Mouse (Mus musculus) small intestine, adult 2 months (tissue): ENCODE measurements around the gene Gtf2ird1. TPM values are rescaled to one million over a fixed set of nuclear protein-coding genes. Genes with fewer than 3 reads are reported as not detected.

Source experiments
- H3K27ac ChIP-seq: fragments of 200-500 bp; 2 replicates; pipeline ENCODE4 v1.5.1; 2012; ENCODE audit warnings: low read depth, low read length, control low read depth, inconsistent platforms; ENCODE audit not compliant: insufficient read depth
- H3K27me3 ChIP-seq: fragments of 200-500 bp; 2 replicates; pipeline ENCODE4 v1.6.1; 2012; ENCODE audit warnings: mild to moderate bottlenecking, moderate library complexity, low read length, inconsistent platforms; ENCODE audit not compliant: control insufficient read depth, insufficient read depth
- H3K36me3 ChIP-seq: fragments of 200-500 bp; 2 replicates; pipeline ENCODE4 v1.6.1; 2012; ENCODE audit warnings: mild to moderate bottlenecking, low read length, control low read depth, inconsistent platforms; ENCODE audit not compliant: control insufficient read depth, insufficient read depth
- H3K4me1 ChIP-seq: fragments of 200-500 bp; 2 replicates; pipeline ENCODE4 v1.6.1; 2012; ENCODE audit warnings: low read length, inconsistent platforms, mixed read lengths; ENCODE audit not compliant: control insufficient read depth, insufficient read depth, insufficient read length
- H3K4me3 ChIP-seq: fragments of 200-500 bp; 2 replicates; pipeline ENCODE4 v1.5.1; 2012; ENCODE audit warnings: low read depth, mild to moderate bottlenecking, control low read depth, inconsistent platforms, low read length, moderate library complexity
- CTCF ChIP-seq: fragments of 200-500 bp; IDR thresholded peaks from 2 replicates; pipeline ENCODE4 v1.5.1; 2012; ENCODE audit warnings: low read depth, mild to moderate bottlenecking, control low read depth, inconsistent platforms, low read length, moderate library complexity, mixed read lengths; ENCODE audit not compliant: insufficient replicate concordance, insufficient read length; ENCODE audit errors: extremely low read depth
- POLR2A ChIP-seq: fragments of 200-500 bp; IDR thresholded peaks from 2 replicates; pipeline ENCODE4 v1.6.1; 2012; ENCODE audit warnings: low read depth, mild to moderate bottlenecking, control low read depth, inconsistent platforms, low read length, moderate library complexity
- WGBS: fragments of 180-500 bp; shearing (Covaris S2); methylation state at CpG from one replicate; pipeline ENCODE4 v1.1.7; 2018; 5-methylcytosine and 5-hydroxymethylcytosine counted together
- polyA plus RNA-seq: library from polyadenylated mRNA; depleted of rRNA; stranded (reverse); fragments of >200 nt; gene quantifications from 2 replicates; pipeline ENCODE4 v1.2.3, GENCODE M21; 2012

The Gtf2ird1 gene
- polyA plus RNA-seq, 1 experiment, result 40.4 TPM

DNA sequence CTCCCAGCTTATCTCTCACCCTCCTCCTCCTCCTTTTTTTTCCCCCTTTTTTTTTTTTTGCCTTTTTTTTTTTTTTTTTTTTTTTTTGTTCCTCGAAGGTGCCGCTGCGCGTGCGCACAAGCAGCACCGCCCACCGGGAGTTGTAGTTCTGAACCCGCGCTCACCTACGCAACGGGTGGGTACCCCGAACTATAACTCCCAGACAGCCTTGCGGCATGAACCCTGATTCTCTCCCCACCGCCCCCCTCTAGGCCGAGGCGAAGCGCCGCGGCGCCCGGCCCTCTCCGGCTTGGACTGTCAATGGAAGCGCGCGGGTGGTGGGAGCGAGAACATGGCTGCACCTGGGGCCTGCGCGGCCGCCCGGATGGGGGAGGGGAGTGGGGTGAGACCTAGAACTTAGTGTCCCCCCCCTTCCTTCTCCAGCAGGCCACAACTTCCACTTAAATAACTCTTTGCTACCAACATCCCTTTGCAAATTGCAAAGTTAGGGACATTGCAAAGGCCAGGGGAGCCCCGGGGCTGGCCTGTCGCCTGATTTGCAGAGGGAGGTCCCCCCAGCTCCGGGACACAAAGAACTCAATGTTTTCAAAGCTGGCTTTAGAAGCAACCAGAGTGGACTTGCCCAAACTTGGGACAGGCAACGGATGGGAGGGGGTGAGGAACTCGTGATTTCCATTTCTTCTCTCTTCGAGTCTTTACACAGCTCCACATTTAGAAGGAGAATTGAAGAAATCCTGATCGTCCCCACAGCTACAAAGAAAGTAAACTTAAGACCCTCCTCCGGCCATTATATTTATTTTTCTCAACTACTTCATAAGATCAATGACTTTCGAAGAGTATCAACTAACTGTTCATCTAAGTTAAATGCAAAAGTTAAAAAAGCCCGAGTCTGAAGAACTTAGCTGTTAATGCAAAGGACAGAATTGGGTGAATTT, 141.6 kb downstream of the Gtf2ird1 start, which contains the start of gene Gtf2i:
Gene Gtf2i (minus strand): TSS at position 73 of the 935 bp plus-strand sequence.
- Histone ChIP-seq H3K27ac (peak within 1 kb of the TSS; percentile 86), H3K27me3 (no peaks in the 10 kb centered on the region), H3K4me3 (peak within 1 kb of the TSS; percentile 89), H3K4me1 (peaks cover 8% of the 10 kb centered on the region), H3K36me3 (no peaks in the 10 kb centered on the region)
- 1% methylated on average over 40 of the region's 40 CpGs for WGBS
- TF ChIP-seq CTCF (0 out of 2 replicates have a peak, but pooled peaks have one; percentile 17), POLR2A (peak; percentile 80)

DNA sequence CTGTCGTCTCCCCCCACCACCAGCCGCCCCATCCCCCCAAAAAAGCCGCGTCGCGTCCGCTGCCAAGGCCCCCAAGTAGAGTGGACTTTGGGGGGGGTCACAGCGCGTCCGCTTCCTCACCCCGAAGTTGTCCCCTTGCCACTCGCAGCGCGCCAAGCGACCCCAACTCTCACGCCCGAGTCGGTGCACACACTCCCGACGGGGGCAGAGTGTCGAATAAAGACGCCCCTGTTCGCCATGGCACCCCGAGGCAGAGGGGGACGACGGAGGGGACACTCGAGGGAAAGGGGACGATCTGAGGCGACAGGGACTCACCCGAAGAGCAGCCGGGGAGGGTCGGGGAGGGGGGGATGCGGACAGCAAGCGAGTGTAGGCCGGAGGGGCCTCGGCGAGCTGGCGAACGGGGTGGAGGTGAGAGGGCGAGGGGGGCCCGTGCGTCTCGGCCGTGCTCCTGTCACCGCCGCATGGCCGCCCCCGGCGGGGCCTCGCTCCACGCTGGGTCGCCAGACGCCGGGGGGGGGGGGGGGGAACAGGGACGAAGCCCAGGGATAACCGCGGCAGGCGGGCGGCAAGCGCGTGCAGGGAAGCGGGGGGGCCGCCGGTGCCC, 142.3 kb downstream of the Gtf2ird1 start:
- Histone ChIP-seq H3K27ac (peak overlapping the region; percentile 76), H3K27me3 (no peaks in the 10 kb centered on the region), H3K36me3 (no peaks in the 10 kb centered on the region), H3K4me3 (peak overlapping the region; percentile 83), H3K4me1 (peaks cover 8% of the 10 kb centered on the region)
- WGBS, result under 1% methylated on average over 48 of the region's 64 CpGs
- TF ChIP-seq POLR2A (no peak), CTCF (no peak)

DNA sequence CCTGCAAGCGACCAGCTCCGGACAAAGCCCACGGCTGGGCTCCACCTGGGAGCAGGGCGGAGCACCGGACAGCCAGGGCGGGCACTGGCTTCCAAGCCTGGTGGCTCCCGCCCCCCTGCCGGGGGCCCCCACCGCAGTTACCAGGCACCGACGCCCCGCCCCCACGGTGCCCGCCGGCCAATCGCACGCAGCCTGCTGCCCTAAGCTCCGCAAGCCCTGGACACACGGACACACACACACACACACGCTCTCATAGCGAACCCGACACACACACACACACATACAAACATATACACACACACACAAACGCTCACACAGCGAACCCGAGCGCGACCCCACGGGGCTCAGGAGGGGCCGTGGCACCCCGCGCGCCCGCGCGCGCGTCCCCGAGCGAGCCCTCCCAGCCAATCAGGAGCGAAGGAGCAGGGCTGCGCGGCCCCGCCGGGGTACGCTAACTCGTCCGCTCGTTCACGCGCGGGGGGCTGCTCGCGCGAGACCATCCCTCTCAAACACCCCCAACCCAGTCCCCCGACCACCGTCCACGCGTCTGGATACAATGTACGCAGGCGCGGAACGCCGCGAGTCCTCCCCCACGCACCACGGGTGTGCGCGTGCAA, 143.0 kb downstream of the Gtf2ird1 start:
- no peak for TF ChIP-seq CTCF
- TF ChIP-seq POLR2A, result peak; percentile 31; the same call in 1 of the 2 replicates
- peak overlapping the region; percentile 83 for H3K4me3 ChIP-seq
- WGBS, result under 1% methylated on average over 67 of the region's 68 CpGs
- H3K27ac ChIP-seq, result peak overlapping the region; percentile 76
- no peaks in the 10 kb centered on the region for H3K36me3 ChIP-seq
- H3K4me1 ChIP-seq, result peaks cover 8% of the 10 kb centered on the region
- H3K27me3 ChIP-seq, result no peaks in the 10 kb centered on the region

DNA sequence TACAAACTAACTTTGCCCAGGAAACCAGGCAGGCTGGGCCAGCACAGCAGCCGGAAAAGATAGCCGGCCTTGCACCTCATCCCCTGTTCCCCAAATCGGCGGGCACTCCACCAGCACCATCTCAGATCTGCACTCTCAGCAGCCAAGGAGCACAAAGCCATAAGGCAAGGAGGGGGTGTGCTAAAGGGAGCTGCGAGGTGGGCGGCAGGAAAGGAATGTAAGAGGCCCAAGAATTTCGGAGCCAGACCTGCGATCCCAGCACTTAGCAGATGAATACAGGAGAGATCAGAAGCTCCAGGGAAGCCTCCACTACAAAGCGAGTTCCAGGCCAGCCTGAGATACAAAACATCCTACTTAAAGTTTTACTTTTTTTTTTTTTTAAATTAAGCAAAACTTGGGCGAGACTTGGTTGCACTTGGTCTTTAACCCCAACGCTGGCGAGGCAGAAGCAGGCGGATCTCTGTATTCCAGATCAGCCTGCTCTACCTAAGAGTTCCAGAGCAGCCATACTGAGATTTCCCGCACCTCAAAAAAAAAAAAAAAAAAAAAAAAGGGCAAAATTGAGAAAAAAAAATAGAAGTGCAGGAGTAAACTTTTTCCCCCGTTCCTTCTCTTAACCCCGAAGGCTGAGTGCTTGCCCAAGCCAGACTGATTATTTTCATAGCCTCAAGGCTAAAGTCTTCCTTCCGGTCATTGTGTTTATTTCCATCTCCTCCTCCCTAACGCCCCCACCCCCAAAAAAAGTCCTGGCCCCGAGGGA, 143.6 kb downstream of the Gtf2ird1 start:
- Histone ChIP-seq H3K4me3 (peak overlapping the region; percentile 83), H3K27me3 (no peaks in the 10 kb centered on the region), H3K36me3 (no peaks in the 10 kb centered on the region), H3K4me1 (peaks cover 8% of the 10 kb centered on the region), H3K27ac (peak overlapping the region; percentile 33; the same call in 1 of the 2 replicates)
- 14% methylated on average over 19 of the region's 19 CpGs for WGBS
- TF ChIP-seq POLR2A, result no peak
- TF ChIP-seq CTCF, result no peak

DNA sequence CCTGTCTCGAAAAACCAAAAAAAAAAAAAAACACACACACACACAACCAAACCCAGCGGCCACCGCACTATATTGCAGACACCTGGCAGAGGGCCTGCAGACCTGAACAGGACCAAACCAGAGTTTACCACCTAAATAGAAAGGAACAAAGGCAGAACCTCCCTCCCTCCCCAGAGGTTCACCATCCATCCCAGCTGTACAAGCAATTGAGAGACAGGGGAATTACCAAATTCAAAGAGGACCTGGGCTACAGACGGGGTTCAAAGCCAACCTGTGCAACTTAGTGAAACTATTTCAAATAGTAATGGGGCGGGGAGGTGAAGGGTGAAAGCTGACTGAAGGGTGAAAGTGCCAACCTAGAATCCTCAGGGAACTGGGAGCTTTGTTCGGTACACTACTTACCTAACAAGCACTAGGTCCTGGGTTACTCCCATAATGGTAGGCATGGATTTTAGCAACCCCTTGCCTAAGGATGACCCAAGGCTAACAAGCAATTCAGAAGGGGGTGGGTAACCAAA, 144.6 kb downstream of the Gtf2ird1 start:
- Histone ChIP-seq H3K27me3 (no peaks in the 10 kb centered on the region), H3K27ac (no peak overlapping the region), H3K4me3 (no peak overlapping the region), H3K36me3 (no peaks in the 10 kb centered on the region), H3K4me1 (peaks cover 8% of the 10 kb centered on the region)
- 67% methylated on average over 6 of the region's 6 CpGs for WGBS
- TF ChIP-seq POLR2A (no peak), CTCF (no peak)

DNA sequence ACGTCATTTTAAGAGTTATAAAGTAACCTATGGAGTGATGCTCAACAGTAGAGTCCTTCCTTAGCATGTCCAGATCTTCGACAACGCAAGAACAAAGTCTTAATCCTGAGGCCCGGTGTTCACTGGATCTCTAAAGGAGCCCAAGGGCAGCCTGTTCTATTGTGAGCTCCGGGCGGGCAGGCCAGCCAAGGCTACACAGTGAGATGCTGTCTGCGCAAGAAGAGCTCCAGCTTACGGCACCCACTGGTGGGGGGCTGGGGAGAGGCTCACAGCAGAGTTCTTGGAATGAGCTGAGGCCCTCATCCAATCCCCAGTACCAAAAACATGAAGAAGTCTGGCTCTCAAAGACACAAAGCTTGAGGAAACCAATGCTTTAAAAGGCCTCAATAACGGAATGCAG, 146.3 kb downstream of the Gtf2ird1 start:
- WGBS, result 93% methylated on average over 9 of the region's 9 CpGs
- peaks cover 6% of the 10 kb centered on the region; the same call in 1 of the 2 replicates for H3K36me3 ChIP-seq
- H3K4me3 ChIP-seq, result no peak overlapping the region
- TF ChIP-seq CTCF, result no peak
- no peak for TF ChIP-seq POLR2A
- H3K4me1 ChIP-seq, result peaks cover 3% of the 10 kb centered on the region; the same call in 1 of the 2 replicates
- no peaks in the 10 kb centered on the region for H3K27me3 ChIP-seq
- no peak overlapping the region for H3K27ac ChIP-seq
